Mouse (Mus musculus) liver, embryonic 11.5 days (tissue): Measurements from ENCODE around the gene Prg4. TPM values are rescaled to one million over a fixed set of nuclear protein-coding genes. Genes with fewer than 3 reads are reported as not detected.

Experiments
- ATAC-seq: fragments of 200-750 bp; cut with Nextera tagmentation; replicated peaks from 2 replicates; pipeline ENCODE4 v1.8.0; 2017; ENCODE audit warnings: moderate number of reproducible peaks, mild to moderate bottlenecking, moderate TSS enrichment, moderate library complexity; ENCODE audit not compliant: low FRiP score
- DNase-seq: peaks from one replicate; pipeline ENCODE4 v3.0.0-alpha.2; 2017; ENCODE audit warnings: low spot score
- H3K27ac ChIP-seq: fragments of 300-500 bp; sonication (generic); 2 replicates; pipeline ENCODE4 v1.5.1; 2014; ENCODE audit warnings: mild to moderate bottlenecking, low read depth, low read length, control low read depth
- H3K27me3 ChIP-seq: fragments of 300-500 bp; sonication (generic); replicated peaks from 2 replicates; pipeline ENCODE4 v1.6.1; 2014; ENCODE audit warnings: low read length, mixed read lengths; ENCODE audit not compliant: control insufficient read depth, insufficient read depth
- H3K36me3 ChIP-seq: fragments of 300-500 bp; sonication (generic); 2 replicates; pipeline ENCODE4 v1.6.1; 2014; ENCODE audit warnings: mild to moderate bottlenecking, low read length, moderate library complexity, mixed read lengths; ENCODE audit not compliant: control insufficient read depth, insufficient read depth
- H3K4me1 ChIP-seq: fragments of 300-500 bp; sonication (generic); replicated peaks from 2 replicates; pipeline ENCODE4 v1.6.1; 2014; ENCODE audit warnings: low read length, mixed read lengths; ENCODE audit not compliant: control insufficient read depth, insufficient read depth
- H3K4me2 ChIP-seq: fragments of 300-500 bp; sonication (generic); 2 replicates; pipeline ENCODE4 v1.6.1; 2014; ENCODE audit warnings: mild to moderate bottlenecking, control low read depth, moderate library complexity
- H3K4me3 ChIP-seq: fragments of 300-500 bp; sonication (generic); 2 replicates; pipeline ENCODE4 v1.5.1; 2014; ENCODE audit warnings: low read depth, low read length, control low read depth
- H3K9ac ChIP-seq: fragments of 300-500 bp; sonication (generic); 2 replicates; pipeline ENCODE4 v1.6.1; 2014; ENCODE audit warnings: low read depth, low read length, control low read depth
- H3K9me3 ChIP-seq: fragments of 300-500 bp; sonication (generic); 2 replicates; pipeline ENCODE4 v1.6.1; 2016; ENCODE audit warnings: low read length, inconsistent platforms, mixed read lengths; ENCODE audit not compliant: control insufficient read depth
- WGBS: fragments of 180-500 bp; shearing (Covaris S2); extraction: QIAGEN DNeasy Blood & Tissue Kit; methylation state at CpG from one replicate; pipeline ENCODE4 v1.1.7; 2014; 5-methylcytosine and 5-hydroxymethylcytosine counted together
- polyA plus RNA-seq: library from polyadenylated mRNA; unstranded; fragments of >200 nt; fragmentation: Nextera tagmentation; extraction: Ambion mirVana; gene quantifications from 2 replicates; pipeline ENCODE4 v1.2.1, GENCODE M21; 2014

Prg4 gene
- polyA plus RNA-seq, 1 experiment from 2014 or later = 0.45 TPM

DNA sequence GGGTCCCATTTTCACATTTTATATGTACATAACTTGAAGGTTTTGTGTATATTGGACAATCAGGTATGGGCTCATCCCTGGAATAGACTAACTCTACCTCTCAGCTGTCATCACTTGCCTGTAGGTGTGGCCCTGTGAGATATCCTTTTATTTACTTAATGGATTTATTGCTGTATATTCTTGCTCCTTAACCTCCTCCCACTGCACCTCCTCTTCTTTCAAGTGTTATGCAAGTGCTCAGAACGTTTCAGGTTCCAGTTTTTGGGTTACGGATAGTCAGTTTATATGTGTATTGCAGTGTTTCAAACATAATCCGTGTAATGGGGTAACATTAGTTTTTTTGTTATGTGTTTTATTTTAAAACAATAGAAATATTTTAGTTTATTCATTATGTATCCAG is 27.3 kb downstream of the Prg4 start:
- no peak overlapping the region for H3K4me2 ChIP-seq
- 90% methylated on average over 3 of the region's 3 CpGs for WGBS
- H3K4me1 ChIP-seq = no peaks in the 10 kb centered on the region
- no peak overlapping the region for H3K9ac ChIP-seq
- no peak for DNase-seq
- ATAC-seq = no peak
- no peak overlapping the region for H3K27ac ChIP-seq
- H3K9me3 ChIP-seq = no peaks in the 10 kb centered on the region
- peaks cover 36% of the 10 kb centered on the region for H3K36me3 ChIP-seq
- H3K4me3 ChIP-seq = no peak overlapping the region
- no peaks in the 10 kb centered on the region for H3K27me3 ChIP-seq

- DNase-seq (no peak), ATAC-seq (no peak)
- Histone ChIP-seq H3K4me3 (no peak overlapping the region), H3K9ac (no peak overlapping the region), H3K9me3 (no peaks in the 10 kb centered on the region), H3K36me3 (peaks cover 54% of the 10 kb centered on the region), H3K27ac (no peak overlapping the region), H3K4me1 (no peaks in the 10 kb centered on the region), H3K27me3 (no peaks in the 10 kb centered on the region), H3K4me2 (no peak overlapping the region)
- 70% methylated on average over 3 of the region's 3 CpGs for WGBS
These were observed 39.7 kb downstream of the Prg4 start for GRCm38 (mm10) chr1:150426216-150426615.

DNA sequence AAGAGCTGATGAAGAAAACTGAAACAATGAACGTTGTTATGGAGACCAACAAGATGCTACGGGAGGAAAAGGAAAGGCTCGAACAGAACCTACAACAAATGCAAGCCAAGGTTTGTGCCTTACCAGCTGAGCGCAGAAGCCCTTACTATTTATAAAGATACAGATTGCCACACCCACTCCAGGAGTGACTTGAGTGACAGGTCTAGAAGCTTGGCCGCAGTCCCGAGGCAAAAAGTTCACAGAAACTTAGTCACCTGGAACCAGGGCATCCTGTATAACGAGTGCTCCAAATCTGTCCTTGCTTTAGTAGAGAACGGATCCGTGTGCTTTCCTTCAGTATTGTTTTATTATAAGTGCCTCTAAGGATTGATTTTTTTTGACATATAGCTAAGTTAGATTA is 40.3 kb downstream of the Prg4 start:
- H3K36me3 ChIP-seq = peaks cover 51% of the 10 kb centered on the region
- WGBS = 88% methylated on average over 9 of the region's 9 CpGs
- no peak overlapping the region for H3K9ac ChIP-seq
- DNase-seq (no peak), ATAC-seq (no peak)
- no peak overlapping the region for H3K4me2 ChIP-seq
- no peaks in the 10 kb centered on the region for H3K9me3 ChIP-seq
- no peaks in the 10 kb centered on the region for H3K4me1 ChIP-seq
- H3K27me3 ChIP-seq = no peaks in the 10 kb centered on the region
- no peak overlapping the region for H3K27ac ChIP-seq
- no peak overlapping the region for H3K4me3 ChIP-seq

- Histone ChIP-seq H3K4me3 (no peak overlapping the region), H3K27me3 (no peaks in the 10 kb centered on the region), H3K27ac (no peak overlapping the region), H3K36me3 (peaks cover 44% of the 10 kb centered on the region), H3K4me2 (no peak overlapping the region), H3K9me3 (no peaks in the 10 kb centered on the region), H3K9ac (no peak overlapping the region), H3K4me1 (no peaks in the 10 kb centered on the region)
- WGBS = 91% methylated on average over 4 of the region's 4 CpGs
- no peak for DNase-seq
- no peak for ATAC-seq
These were observed 47.5 kb downstream of the Prg4 start for GRCm38 (mm10) chr1:150418426-150418825.

GRCm38 (mm10) chr1:150416006-150416405 is 50.0 kb downstream of the Prg4 start:
- H3K9ac ChIP-seq = no peak overlapping the region
- H3K4me2 ChIP-seq = no peak overlapping the region
- H3K4me3 ChIP-seq = no peak overlapping the region
- whole genome bisulfite sequencing = 88% methylated on average over 3 of the region's 3 CpGs
- peaks cover 42% of the 10 kb centered on the region for H3K36me3 ChIP-seq
- no peaks in the 10 kb centered on the region for H3K9me3 ChIP-seq
- no peak overlapping the region for H3K27ac ChIP-seq
- H3K4me1 ChIP-seq = no peaks in the 10 kb centered on the region
- no peak for ATAC-seq
- H3K27me3 ChIP-seq = no peaks in the 10 kb centered on the region
- no peak for DNase-seq

- Histone ChIP-seq H3K27ac (no peak overlapping the region), H3K36me3 (peaks cover 39% of the 10 kb centered on the region), H3K9ac (no peak overlapping the region), H3K4me2 (no peak overlapping the region), H3K9me3 (no peaks in the 10 kb centered on the region), H3K4me1 (no peaks in the 10 kb centered on the region), H3K4me3 (no peak overlapping the region), H3K27me3 (no peaks in the 10 kb centered on the region)
- DNase-seq (no peak), ATAC-seq (no peak)
- 98% methylated on average over 6 of the region's 6 CpGs for WGBS
These were observed 56.0 kb downstream of the Prg4 start for GRCm38 (mm10) chr1:150409996-150410395.

GRCm38 (mm10) chr1:150407285-150407684 is 58.7 kb downstream of the Prg4 start:
- Histone ChIP-seq H3K27ac (no peak overlapping the region), H3K4me3 (no peak overlapping the region), H3K9ac (no peak overlapping the region), H3K9me3 (no peaks in the 10 kb centered on the region), H3K36me3 (peaks cover 37% of the 10 kb centered on the region; the same call in 1 of the 2 replicates), H3K27me3 (no peaks in the 10 kb centered on the region), H3K4me2 (no peak overlapping the region), H3K4me1 (no peaks in the 10 kb centered on the region)
- ATAC-seq = no peak
- WGBS = 87% methylated on average over 9 of the region's 9 CpGs
- DNase-seq = no peak

GRCm38 (mm10) chr1:150404555-150404954 is 61.4 kb downstream of the Prg4 start:
- Histone ChIP-seq H3K27ac (no peak overlapping the region), H3K4me3 (no peak overlapping the region), H3K36me3 (peaks cover 31% of the 10 kb centered on the region; the same call in 1 of the 2 replicates), H3K27me3 (no peaks in the 10 kb centered on the region), H3K9ac (no peak overlapping the region), H3K9me3 (no peaks in the 10 kb centered on the region), H3K4me2 (no peak overlapping the region), H3K4me1 (no peaks in the 10 kb centered on the region)
- ATAC-seq = no peak
- DNase-seq = no peak
- 93% methylated on average over 3 of the region's 3 CpGs for WGBS

GRCm38 (mm10) chr1:150403914-150404313 is 62.1 kb downstream of the Prg4 start:
- Histone ChIP-seq H3K9me3 (no peaks in the 10 kb centered on the region), H3K4me3 (no peak overlapping the region), H3K36me3 (peaks cover 25% of the 10 kb centered on the region; the same call in 1 of the 2 replicates), H3K4me1 (no peaks in the 10 kb centered on the region), H3K4me2 (no peak overlapping the region), H3K27me3 (no peaks in the 10 kb centered on the region), H3K27ac (no peak overlapping the region), H3K9ac (no peak overlapping the region)
- no peak for ATAC-seq
- DNase-seq = no peak
- 90% methylated on average over 3 of the region's 3 CpGs for WGBS
